Mouse (Mus musculus) R1 (cell line): ENCODE measurements at regions not wholly inside any gene's neighbourhood (a gene's known extent, or its start where the extent isn't known, plus 50 kb on each side); places are given as distances from the start of the nearest gene placed in this dataset.
"Not testable (repeated sequence)": the region's sequence is repeated elsewhere in the genome, so short reads cannot be mapped to it uniquely, and the experiment has no call there.

Experiments
- DNase-seq: peaks from one replicate; pipeline ENCODE4 v3.0.0-alpha.2; 2018; ENCODE audit warnings: low read depth, low spot score

DNA sequence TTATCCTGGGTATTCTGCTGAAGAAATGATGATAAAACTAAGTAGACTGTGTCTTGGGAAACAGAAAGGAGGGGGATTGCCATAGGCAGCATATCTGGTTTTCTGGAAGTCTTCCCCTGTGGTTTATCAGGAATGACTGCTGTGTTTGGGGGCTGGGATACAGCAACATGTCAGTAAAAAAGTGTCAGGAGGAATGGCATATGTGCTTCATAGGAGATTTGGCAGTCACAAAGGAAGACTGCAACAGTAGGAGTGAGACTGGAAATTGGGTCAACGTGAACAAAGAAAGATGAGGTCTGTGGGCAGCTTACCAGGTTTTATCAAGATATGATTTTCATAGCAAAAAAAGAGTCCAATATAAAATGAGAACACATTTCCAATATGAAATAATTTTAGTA lies 641.1 kb upstream of the Nrxn1 start:
- DNase-seq, result no peak

DNA sequence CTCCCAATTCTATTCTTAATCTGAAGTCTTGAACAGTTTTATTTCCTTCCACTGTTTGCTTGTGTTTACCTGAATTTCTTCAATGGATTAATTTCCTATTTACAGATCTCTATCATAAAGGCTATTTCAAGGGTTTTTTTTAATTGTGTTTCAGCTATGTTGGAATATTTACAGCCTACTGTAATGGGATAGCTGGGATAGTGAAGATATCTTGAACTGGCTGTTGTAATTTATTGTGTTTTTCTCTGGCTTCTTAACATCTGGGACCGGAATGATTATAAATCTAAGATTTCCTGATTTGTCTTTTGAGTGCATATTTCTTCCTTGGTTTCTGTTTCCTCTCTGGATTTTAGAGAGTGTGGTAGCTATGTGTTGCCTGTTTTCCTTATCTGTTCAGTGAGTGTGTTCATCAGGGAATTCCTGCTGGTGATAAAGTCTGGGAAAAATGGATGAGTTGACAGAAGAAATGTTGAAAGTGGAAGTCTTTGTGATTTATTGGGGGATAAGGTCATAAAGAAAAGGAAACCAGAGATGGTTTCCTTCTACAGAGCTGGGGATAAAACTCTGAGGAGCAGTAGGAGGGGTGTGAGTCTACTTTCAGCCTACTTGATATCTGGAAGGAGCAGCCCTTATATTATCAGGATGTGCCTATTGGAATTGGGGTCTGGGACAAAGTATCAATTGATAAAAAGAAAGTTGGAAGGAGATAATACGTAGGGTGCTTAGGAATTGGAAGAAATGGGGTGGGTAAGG lies 640.5 kb upstream of the Nrxn1 start:
- no peak for DNase-seq

DNA sequence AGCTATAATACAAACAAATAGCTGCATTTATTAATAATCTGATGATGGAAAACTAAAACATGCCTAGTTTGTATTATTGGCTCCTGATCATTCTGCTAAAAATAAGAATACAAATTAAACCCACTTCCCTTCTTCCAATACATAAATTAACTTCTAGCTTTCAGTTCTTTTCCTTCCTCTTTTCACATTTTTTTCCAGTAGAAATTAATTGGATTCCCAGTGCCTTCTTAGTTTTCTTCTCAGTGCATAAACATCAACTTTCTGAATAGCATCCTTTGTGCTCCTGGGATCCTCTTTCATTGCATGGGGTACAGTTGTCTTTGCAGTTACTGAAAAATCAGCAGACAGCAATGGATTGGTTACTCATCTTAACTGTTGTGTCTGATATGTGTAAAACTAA lies 617.5 kb upstream of the Nrxn1 start:
- no peak for DNase-seq

DNA sequence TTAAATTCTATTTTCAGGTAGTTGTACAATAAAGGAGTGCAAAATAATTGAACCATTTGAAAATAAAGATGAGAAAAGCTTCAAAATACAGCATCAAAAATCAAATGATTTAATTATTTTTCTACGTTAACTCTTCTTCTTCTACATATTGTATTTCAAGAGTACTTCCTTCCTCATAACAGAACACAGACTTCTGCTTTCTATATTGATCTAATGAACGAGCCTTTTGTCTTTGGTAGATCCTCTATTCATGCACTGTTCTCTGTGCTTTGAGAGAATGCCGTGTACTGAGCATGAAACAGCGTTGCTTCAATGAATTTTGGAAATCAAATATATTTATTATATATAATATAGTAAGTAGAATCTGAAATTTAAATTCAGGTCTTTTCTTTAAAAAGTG lies 598.2 kb upstream of the Nrxn1 start:
- DNase-seq, result no peak

DNA sequence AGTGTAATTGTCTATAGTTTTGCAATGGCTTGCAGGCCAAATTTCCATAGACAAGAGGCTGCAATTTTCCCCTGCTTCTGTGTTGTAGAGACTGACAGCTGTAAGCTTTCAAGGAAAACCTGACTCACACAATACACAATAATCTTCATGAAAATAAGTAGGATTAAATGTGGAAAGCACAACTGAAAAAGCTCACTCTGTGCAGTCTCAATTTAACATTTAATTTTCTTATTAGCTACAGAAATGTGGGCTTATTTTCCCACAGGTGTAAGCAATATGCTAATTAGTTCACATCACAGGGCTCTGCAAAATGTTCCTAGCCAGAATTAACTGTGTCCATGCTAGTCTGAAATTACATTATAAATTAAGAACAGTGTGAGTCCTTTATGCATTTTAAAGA lies 564.6 kb upstream of the Nrxn1 start:
- DNase-seq, result no peak

DNA sequence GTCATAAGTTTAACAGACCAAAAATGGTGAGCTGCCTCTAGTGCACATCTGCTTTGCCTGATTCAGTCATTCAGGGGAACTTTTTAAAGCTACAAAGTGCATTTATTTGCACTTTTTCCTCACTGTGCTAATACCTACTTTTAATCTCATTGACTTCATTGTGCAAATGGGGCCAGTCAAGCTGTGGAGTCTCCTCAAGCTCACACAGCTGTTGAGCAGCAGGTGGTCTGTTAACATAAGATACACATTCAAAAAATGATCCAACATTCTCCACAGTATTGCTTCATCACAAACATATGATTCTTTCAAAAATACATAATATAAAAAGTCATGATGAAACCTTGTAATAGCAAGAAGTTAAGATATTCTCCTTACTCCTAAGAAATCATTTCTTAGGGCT lies 564.2 kb upstream of the Nrxn1 start:
- no peak for DNase-seq

GRCm38 (mm10) chr17:91631915-91632314 lies 539.0 kb upstream of the Nrxn1 start:
- no peak for DNase-seq

DNA sequence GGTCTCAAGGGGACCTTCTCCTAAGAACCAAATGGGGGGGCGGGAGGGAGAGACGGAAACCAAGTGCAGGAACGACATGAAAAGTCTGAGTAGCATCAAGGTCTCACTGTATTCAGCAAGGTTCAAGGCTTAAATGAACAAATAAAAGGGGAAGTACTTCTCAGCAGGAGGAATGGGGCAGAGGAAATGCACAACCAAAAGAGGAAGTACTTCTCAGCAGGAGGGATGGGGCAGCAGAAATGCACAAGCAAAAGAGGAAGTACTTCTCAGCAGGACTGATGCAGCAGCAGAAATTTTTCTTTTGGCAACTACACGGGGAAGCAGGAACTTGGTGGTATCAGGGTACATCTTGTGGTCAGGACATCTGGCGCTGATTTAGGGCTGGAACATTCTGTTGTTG lies 521.3 kb upstream of the Nrxn1 start:
- peak; percentile 60 for DNase-seq

DNA sequence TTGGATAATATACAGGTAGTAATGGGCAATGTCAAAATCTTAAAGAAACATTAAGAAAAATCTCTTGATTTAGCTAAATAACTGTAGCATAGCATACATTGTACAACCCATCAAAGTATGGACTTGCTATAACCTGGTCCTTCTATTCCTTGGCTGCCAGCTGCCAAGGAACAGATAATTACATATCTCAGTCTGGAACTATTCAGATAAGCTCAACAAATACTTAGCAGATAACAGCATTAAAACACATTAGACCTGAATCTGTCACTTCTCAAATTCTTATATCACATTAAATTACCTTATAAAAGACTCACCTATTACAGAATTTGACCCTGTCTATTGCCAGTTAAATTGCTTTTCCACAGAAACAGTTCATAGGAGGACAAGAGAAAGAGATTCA lies 496.2 kb upstream of the Nrxn1 start:
- DNase-seq, result no peak

DNA sequence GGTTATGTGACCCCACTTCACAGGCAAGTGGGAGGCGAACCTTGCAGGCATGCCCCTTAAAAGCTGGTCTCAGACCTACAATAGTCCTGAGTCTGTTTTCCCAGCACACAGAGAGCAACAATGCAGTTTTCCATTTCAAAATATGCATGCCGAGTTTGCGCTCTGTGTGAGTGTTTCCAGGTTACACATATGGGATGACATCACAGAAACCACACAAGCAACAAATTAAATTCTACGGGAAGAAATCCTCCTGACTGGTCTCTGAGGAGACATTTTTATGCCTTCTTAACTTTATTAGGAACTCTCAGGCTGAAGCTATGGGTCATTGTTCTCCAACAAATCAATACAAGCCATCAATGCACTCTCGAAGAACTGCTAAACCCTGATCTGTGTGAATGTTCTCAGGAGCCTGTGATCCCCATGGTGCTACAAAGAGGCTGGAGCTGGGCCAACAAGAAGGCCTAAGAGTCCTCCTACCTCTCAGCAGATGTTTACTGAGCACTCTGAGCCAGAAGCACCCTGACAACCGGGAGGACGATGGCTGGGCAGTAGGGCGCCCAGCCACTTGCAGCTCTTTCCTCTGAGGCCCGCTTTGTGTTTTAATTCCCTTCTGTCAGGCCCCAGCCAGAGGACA lies 458.3 kb upstream of the Nrxn1 start:
- DNase-seq, result not testable (repeated sequence)

- DNase-seq, result no peak
These were observed 438.6 kb upstream of the Nrxn1 start for GRCm38 (mm10) chr17:91531488-91531887.

DNA sequence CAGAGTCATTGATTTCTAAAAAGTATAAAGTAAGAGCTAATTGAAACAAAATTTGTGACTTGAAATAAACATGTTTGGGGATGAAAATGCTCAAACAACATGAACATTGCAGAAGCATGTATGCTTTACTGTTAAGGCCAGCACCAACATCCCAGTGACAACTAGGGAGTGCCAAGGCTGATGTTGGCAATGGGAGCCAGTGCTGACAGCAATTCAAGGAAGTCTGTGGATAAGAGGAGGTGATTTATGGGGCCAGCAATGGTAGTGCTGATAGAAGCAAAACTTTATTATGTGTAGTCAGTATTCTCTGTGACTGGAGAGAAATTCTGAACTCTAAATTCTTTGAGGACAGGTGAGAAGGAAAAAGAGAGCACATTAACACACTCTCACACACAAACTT lies 424.4 kb upstream of the Nrxn1 start:
- DNase-seq, result no peak
